Mouse (Mus musculus) B cell, adult 67 days (primary cell): Measurements from ENCODE around the gene Pex11g. TPM values are rescaled to one million over a fixed set of nuclear protein-coding genes. Genes with fewer than 3 reads are reported as not detected.

Source experiments
- total RNA-seq, 2 experiments: library from RNA; stranded (reverse); gene quantifications; 4 replicates each; pipeline ENCODE4 v1.2.4; 2023

Pex11g gene
- total RNA-seq, result 1 to 10 TPM; 1.4 to 2.4 TPM

DNA sequence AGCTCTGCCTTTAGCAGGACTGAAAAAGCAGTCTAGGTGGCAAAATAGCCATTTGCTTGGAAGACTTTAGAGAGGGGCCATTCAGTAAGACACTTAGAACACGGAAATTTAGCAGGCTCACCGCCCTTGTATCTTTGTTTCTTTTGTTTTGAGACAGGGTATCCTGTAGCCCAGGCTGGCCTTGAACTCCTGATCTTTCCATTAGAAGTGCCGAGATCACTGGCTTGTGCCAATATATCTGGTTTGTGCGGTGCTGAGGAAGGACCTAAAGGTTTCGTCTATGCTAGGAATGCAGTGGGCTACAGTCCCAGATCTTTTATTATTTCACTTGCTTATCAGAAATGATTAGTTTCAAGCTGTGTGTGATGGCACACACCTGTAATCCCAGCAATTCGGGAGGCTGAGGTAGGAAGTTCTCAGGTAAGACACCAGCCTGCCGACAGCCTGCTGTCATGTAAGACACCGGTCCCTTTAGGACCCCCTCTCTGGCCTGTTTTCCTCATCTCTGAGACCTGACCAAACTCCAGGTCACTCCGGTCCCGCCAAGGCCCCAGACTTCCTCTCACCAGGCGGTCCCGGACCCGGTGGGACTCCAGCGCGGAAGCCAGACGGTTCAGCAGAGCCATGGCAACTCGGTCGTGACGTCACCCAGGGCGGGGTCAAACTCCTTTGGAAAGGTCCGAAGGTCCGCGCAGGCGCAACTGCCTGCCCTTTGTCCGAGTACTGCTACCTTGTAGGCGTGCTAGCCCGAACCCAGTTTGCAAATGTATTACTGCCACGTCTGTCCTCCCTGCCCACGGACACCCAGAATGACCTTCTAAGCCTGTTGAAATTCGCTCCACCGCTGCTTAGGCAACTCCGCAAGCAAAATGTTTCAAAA is at the start of gene Pex11g:
Gene Pex11g (minus strand): TSS at position 675 of the 880 bp plus-strand sequence.

DNA sequence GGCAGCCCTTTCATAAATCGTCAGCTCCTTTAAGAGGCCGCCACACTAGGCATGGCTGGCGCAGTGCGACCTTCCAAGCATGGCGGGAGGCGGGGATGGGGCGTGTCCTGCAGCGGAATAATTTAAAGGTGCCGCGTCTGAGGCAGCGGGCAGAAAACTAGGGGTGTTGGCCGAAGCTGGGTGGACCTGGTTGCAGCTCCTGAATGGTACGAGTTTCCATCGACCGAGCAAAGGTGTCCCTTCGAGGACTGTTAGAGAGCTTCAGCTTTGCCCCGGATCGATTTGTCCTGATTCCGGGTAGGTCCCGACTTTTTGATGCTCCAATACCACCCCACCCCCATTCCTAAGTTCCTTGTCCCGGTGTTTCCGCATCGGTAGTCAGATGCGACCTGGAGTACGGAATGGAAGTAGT is 47.8 kb upstream of the Pex11g start, which contains the start of gene Pnpla6:
Gene Pnpla6 (plus strand): TSS at position 125 of the 412 bp plus-strand sequence.

DNA sequence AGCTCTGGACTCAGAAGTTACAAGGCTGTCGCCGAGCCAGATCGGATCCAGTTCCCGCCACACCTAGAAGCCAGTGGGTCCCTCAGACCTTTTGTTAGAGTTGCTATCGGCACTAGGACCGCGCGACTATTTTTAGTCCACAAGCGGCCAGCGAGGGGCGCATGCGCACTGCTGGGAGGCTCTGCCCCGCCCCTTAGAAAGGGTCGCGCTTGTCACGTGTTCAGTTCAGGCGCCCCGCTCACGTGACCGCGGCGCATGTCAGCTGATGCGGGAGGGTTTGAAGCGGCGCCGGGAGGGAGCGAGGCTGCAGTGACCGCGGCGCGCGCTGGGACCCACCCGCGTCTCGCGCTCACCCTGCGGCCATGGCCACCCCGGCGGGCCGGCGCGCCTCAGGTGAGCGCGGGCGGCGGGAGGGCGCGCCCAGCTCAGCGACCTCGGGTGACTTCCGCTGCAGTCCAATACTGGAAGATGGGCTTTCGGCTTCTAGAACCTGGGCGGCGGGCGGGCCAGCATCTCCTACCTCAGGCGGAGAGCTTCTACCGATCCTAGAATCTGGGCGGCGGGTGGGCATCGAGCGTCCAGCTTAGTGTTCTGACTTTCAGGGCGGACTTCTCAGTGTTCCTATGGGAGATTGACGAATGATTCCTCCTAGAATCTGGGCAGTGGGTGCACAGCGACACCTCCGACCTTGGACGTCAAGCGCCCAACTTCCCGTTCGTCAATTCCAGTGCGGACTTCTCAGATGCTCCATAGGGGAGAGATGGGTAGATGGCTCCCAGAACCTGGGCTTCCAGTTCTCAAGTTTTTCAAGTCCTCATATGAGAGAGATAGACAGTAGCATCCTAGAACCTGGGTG is 33.0 kb upstream of the Pex11g start, which contains the start of gene Mcoln1:
Gene Mcoln1 (plus strand): TSS at position 223 of the 856 bp plus-strand sequence.

DNA sequence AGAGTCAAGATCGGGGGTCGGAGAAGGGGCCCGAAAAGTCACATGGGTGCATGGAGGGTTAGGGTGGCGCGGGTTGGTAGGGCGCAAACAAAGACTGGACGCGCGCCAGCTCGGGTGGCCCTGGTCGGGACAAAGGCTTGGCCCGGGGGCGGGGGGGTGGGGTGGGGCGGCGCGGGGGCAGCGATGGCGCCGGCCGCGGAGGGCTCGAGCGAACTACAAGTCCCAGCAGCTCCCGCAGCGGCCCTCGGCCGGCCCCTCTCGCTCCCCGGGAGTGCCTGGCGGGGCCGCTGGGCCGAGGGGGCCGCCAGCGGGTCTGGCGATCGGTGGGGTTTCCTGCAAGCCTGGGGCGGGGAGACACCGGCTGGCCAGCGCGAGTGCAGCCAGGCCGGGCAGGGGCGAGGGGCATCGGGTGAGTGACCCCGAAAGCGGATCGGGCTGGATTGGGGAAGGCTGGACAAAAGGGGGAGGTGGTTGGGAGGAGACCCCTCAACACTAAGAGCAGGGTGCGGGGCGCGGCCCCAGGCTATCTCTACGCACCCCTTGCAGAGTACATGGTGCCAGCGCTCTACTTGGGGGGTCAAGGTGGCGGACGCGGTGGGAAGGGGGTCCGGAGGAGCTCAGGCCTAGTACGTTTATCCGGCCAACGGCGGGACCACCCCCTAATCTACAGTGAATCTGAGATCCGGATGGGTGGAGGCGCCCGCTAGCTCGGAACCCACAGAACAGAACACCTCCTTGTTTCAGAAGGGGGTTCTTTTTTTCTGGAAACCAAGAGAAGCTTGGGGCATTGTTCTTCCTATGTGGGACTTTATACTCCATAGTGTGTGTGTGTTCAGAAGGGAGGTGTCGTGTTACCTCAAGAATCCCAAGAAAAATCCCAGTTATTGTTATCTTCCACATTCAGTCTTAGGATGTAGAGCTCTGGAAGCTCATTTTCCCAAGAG is 25.7 kb upstream of the Pex11g start, which contains the start of gene Zfp358:
Gene Zfp358 (plus strand): TSS at position 238 of the 944 bp plus-strand sequence.

DNA sequence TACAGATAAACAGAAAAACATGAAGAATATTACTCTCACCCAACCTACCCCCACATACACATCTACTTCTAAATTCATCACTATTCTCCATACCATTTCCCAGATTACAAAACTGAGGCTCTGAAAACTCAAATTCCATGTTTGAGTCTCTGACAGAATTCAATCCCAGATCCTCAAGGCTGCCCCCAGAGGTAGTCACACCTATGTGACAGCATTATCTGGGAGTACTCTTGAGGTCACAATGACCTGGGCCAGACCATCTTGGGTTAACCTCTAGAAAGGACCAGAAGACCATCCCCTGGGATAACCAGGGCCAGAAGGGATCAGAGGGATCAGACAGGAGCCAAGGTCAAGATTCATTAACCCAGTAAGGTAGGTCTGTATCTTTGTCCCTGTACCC is 3.1 kb upstream of the Pex11g start, which contains the start of gene Tex45:
Gene Tex45 (plus strand): TSS at position 301 of the 400 bp plus-strand sequence.

Other genes starting within 250 kb of the Pex11g start
- gene Insr, start 188.1 kb downstream of the Pex11g start, total RNA-seq, result 10 to 100 TPM; 53.5 to 55.7 TPM
- gene A430078G23Rik, start 114.3 kb downstream of the Pex11g start, total RNA-seq, result 100 to 1,000 TPM; 263 to 289 TPM
- 100 to 1,000 TPM; 269 to 313 TPM for gene Arhgef18, start 74.7 kb downstream of the Pex11g start, total RNA-seq
- 1 to 10 TPM; 5.0 to 8.3 TPM for gene Tex45, start 3.2 kb upstream of the Pex11g start, total RNA-seq
- 1 to 10 TPM; 8.7 to 10.0 TPM for gene Zfp358, start 25.5 kb upstream of the Pex11g start, total RNA-seq
- 100 to 1,000 TPM; 105 to 106 TPM for gene Mcoln1, start 32.8 kb upstream of the Pex11g start, total RNA-seq
- 10 to 100 TPM; 78.0 to 82.4 TPM for gene Pnpla6, start 47.7 kb upstream of the Pex11g start, total RNA-seq
- not detected for gene C330021F23Rik, start 100.3 kb upstream of the Pex11g start, total RNA-seq
- not detected for gene Camsap3, start 119.6 kb upstream of the Pex11g start, total RNA-seq
- 10 to 100 TPM; 87.4 to 92.4 TPM for gene Xab2, start 153.6 kb upstream of the Pex11g start, total RNA-seq
- gene Pet100, start 153.9 kb upstream of the Pex11g start, total RNA-seq, result 10 to 100 TPM; 67.1 to 68.4 TPM
- gene Pcp2, start 157.9 kb upstream of the Pex11g start, total RNA-seq, result not detected
- 100 to 1,000 TPM; 259 to 269 TPM for gene Stxbp2, start 163.3 kb upstream of the Pex11g start, total RNA-seq
- gene Retn, start 188.1 kb upstream of the Pex11g start, total RNA-seq, result not detected
- gene Mcemp1, start 198.1 kb upstream of the Pex11g start, total RNA-seq, result not detected
- gene Fcor, start 204.7 kb upstream of the Pex11g start, total RNA-seq, result not detected
- 10 to 100 TPM; 23.4 to 28.8 TPM for gene Trappc5, start 208.6 kb upstream of the Pex11g start, total RNA-seq
- gene Fcer2a, start 226.5 kb upstream of the Pex11g start, total RNA-seq, result 100 to 1,000 TPM; 596 to 740 TPM